Mouse (Mus musculus): ENCODE results near the gene Idh3a. TPM values are rescaled to one million over a fixed set of nuclear protein-coding genes. Genes with fewer than 3 reads are reported as not detected.
"Not testable (repeated sequence)": the region's sequence is repeated elsewhere in the genome, so short reads cannot be mapped to it uniquely, and the experiment has no call there.

Gene Idh3a
- polyA plus RNA-seq, 1 experiment: 32.8 TPM

DNA sequence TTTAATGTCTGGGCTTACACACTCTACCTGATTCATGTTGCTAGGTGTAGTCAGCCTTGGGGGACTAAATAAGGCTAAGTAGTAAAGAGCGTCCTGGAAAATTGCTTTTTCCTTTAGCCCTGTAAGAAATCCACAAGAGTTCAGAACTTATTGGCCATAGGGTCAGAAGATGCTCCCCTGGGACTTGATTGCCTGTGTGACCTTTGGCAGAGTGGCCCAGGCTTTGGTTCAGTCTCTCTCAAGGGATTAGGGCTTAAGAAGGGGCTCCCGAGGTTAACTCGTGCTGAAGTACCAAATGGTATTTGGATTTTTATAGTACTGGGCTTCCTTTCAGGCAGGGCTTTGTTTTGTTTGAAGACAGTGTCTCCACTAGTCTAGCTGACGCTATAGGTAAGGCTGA, 1.7 kb downstream of the Idh3a start:
- WGBS: 33% methylated on average over 4 of the region's 4 CpGs
- TF ChIP-seq CTCF (IDR thresholded peaks at IDR 0.05; ENCODE audit: extremely low read depth, insufficient read length, insufficient replicate concordance, low read depth, low read length): no peak
- no peak for TF ChIP-seq POLR2A (IDR thresholded peaks at IDR 0.05; ENCODE audit: low read depth, low read length)

DNA sequence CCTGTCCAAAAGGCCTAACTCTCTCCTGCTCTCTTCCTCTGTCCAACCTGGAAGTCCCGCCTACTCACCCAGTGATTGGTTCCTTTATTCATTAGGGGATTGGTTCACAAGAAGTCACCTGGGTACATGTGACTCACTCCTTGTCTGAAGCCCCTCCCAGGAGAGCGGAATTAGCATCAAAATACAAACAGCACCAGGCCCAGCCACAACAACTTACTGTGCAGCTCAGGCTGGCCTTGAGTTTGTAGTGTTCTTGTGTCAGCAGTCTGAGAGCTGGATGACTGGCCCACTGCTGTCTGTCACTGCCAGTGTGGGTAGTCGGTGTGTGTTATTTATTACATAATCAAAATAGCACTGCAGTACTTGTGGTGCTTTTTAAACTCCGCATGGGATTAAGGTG, 7.5 kb downstream of the Idh3a start:
- WGBS: 84% methylated on average over 4 of the region's 4 CpGs
- H3K27me3 ChIP-seq (ENCODE audit: control insufficient read depth, insufficient read depth, low read length); H3K4me1 ChIP-seq (ENCODE audit: control insufficient read depth, insufficient read depth, insufficient read length, low read length); H3K4me3 ChIP-seq (ENCODE audit: low read depth, low read length); H3K27ac ChIP-seq (ENCODE audit: insufficient read depth, low read depth, low read length): not testable (repeated sequence)
- peaks cover 70% of the 10 kb centered on the region for H3K36me3 ChIP-seq (ENCODE audit: control insufficient read depth, insufficient read depth, low read length)

More for the DNA sequence above, 1.7 kb downstream of the Idh3a start:
- Histone ChIP-seq H3K27me3 (ENCODE audit: control insufficient read depth, insufficient read depth, low read length) (no peaks in the 10 kb centered on the region), H3K36me3 (ENCODE audit: control insufficient read depth, insufficient read depth, low read length) (peaks cover 18% of the 10 kb centered on the region), H3K4me1 (ENCODE audit: control insufficient read depth, insufficient read depth, insufficient read length, low read length) (no peaks in the 10 kb centered on the region; the same call in 1 of the 2 replicates), H3K27ac (ENCODE audit: insufficient read depth, low read depth, low read length) (no peak overlapping the region), H3K4me3 (ENCODE audit: low read depth, low read length) (no peak overlapping the region)

DNA sequence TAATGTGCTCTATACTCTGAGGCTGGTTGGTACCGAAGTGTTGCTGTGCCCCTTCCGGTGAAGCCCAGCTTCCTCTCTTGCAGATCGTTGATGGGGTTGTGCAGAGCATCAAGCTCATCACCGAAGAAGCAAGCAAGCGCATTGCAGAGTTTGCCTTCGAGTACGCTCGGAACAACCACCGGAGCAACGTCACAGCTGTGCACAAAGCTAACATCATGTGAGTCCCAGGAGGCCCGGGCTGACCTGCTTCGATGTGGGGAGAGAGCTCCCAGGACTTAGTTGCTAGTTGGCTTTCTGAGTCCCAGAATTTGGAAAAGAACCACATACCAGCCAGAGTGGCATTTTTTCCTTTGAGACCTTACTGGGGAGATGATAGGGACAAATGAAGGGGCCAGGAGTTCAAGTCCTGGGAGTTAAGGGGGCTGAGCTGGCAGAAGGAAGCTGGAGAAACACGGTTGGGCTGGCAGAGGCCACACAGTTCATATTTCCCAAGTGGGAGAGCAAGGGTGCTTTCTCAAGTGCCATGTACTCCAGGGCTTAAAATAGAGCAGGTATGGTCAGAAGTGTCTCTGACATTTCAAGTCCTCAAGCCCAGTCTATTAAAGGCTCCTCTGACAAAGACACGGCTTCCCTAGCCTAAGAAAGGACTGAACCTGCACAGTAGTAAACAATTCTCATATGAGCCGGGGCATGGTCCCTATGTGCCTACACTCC, 10.8 kb downstream of the Idh3a start:
- WGBS: 91% methylated on average over 15 of the region's 15 CpGs
- TF ChIP-seq CTCF (IDR thresholded peaks at IDR 0.05; ENCODE audit: extremely low read depth, insufficient read length, insufficient replicate concordance, low read depth, low read length): no peak
- TF ChIP-seq POLR2A (IDR thresholded peaks at IDR 0.05; ENCODE audit: low read depth, low read length): no peak
- no peaks in the 10 kb centered on the region for H3K4me1 ChIP-seq (ENCODE audit: control insufficient read depth, insufficient read depth, insufficient read length, low read length)
- H3K36me3 ChIP-seq (ENCODE audit: control insufficient read depth, insufficient read depth, low read length): peaks cover 86% of the 10 kb centered on the region
- H3K4me3 ChIP-seq (ENCODE audit: low read depth, low read length): no peak overlapping the region
- H3K27me3 ChIP-seq (ENCODE audit: control insufficient read depth, insufficient read depth, low read length): no peaks in the 10 kb centered on the region
- no peak overlapping the region for H3K27ac ChIP-seq (ENCODE audit: insufficient read depth, low read depth, low read length)

- H3K27me3 ChIP-seq (ENCODE audit: control insufficient read depth, insufficient read depth, low read length): no peaks in the 10 kb centered on the region
- TF ChIP-seq CTCF (IDR thresholded peaks at IDR 0.05; ENCODE audit: extremely low read depth, insufficient read length, insufficient replicate concordance, low read depth, low read length) (no peak), POLR2A (IDR thresholded peaks at IDR 0.05; ENCODE audit: low read depth, low read length) (no peak)
- H3K4me3 ChIP-seq (ENCODE audit: low read depth, low read length): no peak overlapping the region
- H3K4me1 ChIP-seq (ENCODE audit: control insufficient read depth, insufficient read depth, insufficient read length, low read length): peaks cover 2% of the 10 kb centered on the region; the same call in 1 of the 2 replicates
- peaks cover 66% of the 10 kb centered on the region for H3K36me3 ChIP-seq (ENCODE audit: control insufficient read depth, insufficient read depth, low read length)
- WGBS: 87% methylated on average over 2 of the region's 2 CpGs
- H3K27ac ChIP-seq (ENCODE audit: insufficient read depth, low read depth, low read length): no peak overlapping the region
These were observed 16.3 kb downstream of the Idh3a start for GRCm38 (mm10) chr9:54602386-54602785.

DNA sequence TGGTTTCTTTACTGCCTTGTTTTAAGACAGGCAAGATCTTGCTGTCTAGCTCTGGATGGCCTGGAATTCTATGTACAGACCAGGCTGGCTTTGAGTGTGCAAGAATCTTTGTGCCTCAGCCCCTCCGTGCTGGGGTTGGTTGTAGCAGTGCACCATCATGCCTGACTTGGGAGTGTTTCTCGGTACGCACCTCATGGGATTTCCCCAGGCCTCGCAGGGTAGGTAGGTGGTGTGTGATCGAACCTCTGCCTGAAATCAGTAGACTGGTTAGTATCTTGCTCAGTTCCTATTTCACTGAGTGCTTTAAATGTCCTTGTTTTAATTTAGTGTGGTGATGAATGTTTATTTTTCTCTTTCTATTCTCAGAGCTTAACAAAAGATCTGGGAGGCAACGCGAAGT, 16.8 kb downstream of the Idh3a start:
- Histone ChIP-seq H3K36me3 (ENCODE audit: control insufficient read depth, insufficient read depth, low read length) (peaks cover 61% of the 10 kb centered on the region), H3K4me3 (ENCODE audit: low read depth, low read length) (no peak overlapping the region), H3K27me3 (ENCODE audit: control insufficient read depth, insufficient read depth, low read length) (no peaks in the 10 kb centered on the region), H3K27ac (ENCODE audit: insufficient read depth, low read depth, low read length) (no peak overlapping the region), H3K4me1 (ENCODE audit: control insufficient read depth, insufficient read depth, insufficient read length, low read length) (peaks cover 2% of the 10 kb centered on the region; the same call in 1 of the 2 replicates)
- 83% methylated on average over 7 of the region's 7 CpGs for WGBS
- TF ChIP-seq CTCF (IDR thresholded peaks at IDR 0.05; ENCODE audit: extremely low read depth, insufficient read length, insufficient replicate concordance, low read depth, low read length): no peak
- TF ChIP-seq POLR2A (IDR thresholded peaks at IDR 0.05; ENCODE audit: low read depth, low read length): no peak

GRCm38 (mm10) chr9:54604131-54604654, 18.1 kb downstream of the Idh3a start:
- Histone ChIP-seq H3K36me3 (ENCODE audit: control insufficient read depth, insufficient read depth, low read length) (peaks cover 49% of the 10 kb centered on the region), H3K4me1 (ENCODE audit: control insufficient read depth, insufficient read depth, insufficient read length, low read length) (peaks cover 2% of the 10 kb centered on the region; the same call in 1 of the 2 replicates), H3K27me3 (ENCODE audit: control insufficient read depth, insufficient read depth, low read length) (no peaks in the 10 kb centered on the region), H3K27ac (ENCODE audit: insufficient read depth, low read depth, low read length) (no peak overlapping the region), H3K4me3 (ENCODE audit: low read depth, low read length) (no peak overlapping the region)
- WGBS: 79% methylated on average over 5 of the region's 5 CpGs
- no peak for TF ChIP-seq CTCF (IDR thresholded peaks at IDR 0.05; ENCODE audit: extremely low read depth, insufficient read length, insufficient replicate concordance, low read depth, low read length)
- no peak for TF ChIP-seq POLR2A (IDR thresholded peaks at IDR 0.05; ENCODE audit: low read depth, low read length)

- peak; percentile 46; the same call in 1 of the 2 replicates for TF ChIP-seq CTCF (IDR thresholded peaks at IDR 0.05; ENCODE audit: extremely low read depth, insufficient read length, insufficient replicate concordance, low read depth, low read length)
- no peak for TF ChIP-seq POLR2A (IDR thresholded peaks at IDR 0.05; ENCODE audit: low read depth, low read length)
- WGBS: 59% methylated on average over 4 of the region's 4 CpGs
- H3K4me3 ChIP-seq (ENCODE audit: low read depth, low read length): no peak overlapping the region
- peaks cover 2% of the 10 kb centered on the region; the same call in 1 of the 2 replicates for H3K4me1 ChIP-seq (ENCODE audit: control insufficient read depth, insufficient read depth, insufficient read length, low read length)
- H3K27me3 ChIP-seq (ENCODE audit: control insufficient read depth, insufficient read depth, low read length): no peaks in the 10 kb centered on the region
- H3K36me3 ChIP-seq (ENCODE audit: control insufficient read depth, insufficient read depth, low read length): peaks cover 42% of the 10 kb centered on the region
- no peak overlapping the region for H3K27ac ChIP-seq (ENCODE audit: insufficient read depth, low read depth, low read length)
These were observed 18.8 kb downstream of the Idh3a start for GRCm38 (mm10) chr9:54604886-54605285.

All from small intestine, adult 2 months (tissue).